Mouse (Mus musculus): ENCODE data around the gene Marcksl1.

The Marcksl1 gene

DNA sequence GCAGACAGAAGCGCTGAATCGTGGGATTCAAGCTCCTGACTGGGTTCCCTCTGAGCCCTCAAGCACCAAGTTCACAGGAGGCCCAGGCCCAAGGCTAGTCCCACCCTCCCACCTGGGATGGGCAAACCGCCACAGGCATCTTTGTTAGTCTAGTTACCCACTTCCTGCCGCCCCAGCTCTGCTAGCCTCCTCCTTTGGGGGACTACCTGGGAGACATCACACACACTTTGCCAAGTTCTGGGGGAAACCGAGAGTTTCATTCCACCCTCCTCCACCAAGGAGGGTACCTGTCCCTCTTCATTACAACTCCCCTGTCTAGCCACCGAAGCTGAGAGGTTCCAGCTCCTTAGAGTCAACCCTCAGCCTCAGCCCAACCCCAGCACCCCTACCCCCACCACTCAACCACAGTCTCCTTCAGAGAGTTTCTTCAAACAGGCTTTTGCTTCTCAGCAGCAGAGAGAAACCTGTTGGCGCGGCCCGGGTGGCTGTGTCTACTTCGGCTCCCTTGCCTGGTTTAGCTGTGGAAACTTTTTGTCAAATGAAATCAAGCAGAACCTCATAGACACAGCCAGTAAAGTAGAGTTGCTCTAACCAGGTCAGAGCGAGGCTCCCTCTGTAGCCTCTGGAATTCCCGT lies 45.1 kb downstream of the Marcksl1 start:
- no peak for DNase-seq (ENCODE audit: low spot score)

DNA sequence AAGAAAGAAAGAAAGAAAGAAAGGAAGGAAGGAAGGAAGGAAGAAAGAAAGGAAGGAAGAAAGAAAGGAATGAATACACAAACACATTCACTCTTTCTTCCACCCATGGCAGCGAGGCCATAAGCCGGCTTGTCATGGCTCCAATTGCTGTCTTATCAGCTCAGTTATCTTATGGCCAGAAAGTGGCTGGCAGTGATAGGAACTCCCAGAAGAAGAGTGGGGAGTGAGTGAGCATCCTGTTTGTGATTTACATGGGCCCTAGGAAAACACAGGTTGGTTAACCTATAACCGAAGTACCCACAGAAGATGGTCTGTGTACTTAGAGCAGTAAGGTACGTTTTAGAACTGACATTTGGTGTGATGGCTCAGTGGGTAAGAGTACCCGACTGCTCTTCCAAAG lies 47.8 kb downstream of the Marcksl1 start:
- DNase-seq (ENCODE audit: low spot score) = no peak

DNA sequence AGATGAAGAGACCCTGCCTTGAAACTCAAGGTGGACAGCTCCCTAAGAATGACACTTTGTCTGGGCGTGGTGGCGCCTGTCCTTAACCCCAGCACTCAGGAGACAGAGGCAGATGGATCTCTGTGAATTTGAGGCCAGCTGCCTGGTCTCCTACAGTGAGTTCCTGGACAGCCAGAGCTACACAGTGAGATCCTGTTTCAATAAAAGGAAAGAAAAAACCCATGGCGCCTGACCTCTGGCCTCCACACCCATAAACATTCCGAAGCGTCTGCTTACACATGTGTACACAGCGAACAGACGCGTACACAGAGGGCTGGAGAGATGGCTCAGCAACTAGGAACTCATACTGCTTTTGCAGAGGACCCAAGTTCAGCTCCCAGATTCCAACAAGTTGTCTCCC lies 50.3 kb downstream of the Marcksl1 start:
- DNase-seq (ENCODE audit: low spot score) = peak; percentile 77

DNA sequence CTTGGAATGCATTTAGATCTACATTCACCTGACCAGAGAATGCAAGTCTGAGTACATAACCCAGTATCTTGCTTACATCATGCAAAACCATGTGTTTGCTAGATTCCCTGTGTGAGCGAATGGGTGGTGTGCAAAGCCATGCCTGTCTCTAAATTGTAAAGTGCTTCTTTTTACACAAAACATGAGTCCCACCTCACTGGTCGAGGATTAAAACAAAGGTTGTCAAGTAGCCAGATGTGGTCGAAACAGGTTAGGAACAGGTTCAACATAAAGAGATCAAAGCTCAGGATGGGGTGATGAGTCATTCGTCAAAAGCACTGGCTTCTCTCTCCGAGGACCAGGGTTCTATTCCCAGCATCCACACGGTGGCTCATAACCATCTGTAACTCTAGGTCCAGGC lies 51.8 kb downstream of the Marcksl1 start:
- DNase-seq (ENCODE audit: low spot score) = no peak

Data from embryo, embryonic 10.5 days (tissue).